Mouse (Mus musculus) kidney, postnatal 0 days (tissue): ENCODE data around the gene Mroh8. TPM values are rescaled to one million over a fixed set of nuclear protein-coding genes. Genes with fewer than 3 reads are reported as not detected.
A peak's percentile ranks its signal among the peaks of the same experiment; 100 is the strongest.

ENCODE experiments used
- ATAC-seq: fragments of 200-750 bp; cut with Nextera tagmentation; replicated peaks from 2 replicates; pipeline ENCODE4 v1.8.0; 2017; ENCODE audit warnings: low read depth, moderate number of reproducible peaks, moderate TSS enrichment, moderate library complexity; ENCODE audit not compliant: low FRiP score
- DNase-seq: peaks from one replicate; pipeline ENCODE4 v3.0.0-alpha.2; 2016; ENCODE audit warnings: low spot score
- H3K27ac ChIP-seq: fragments of 300-500 bp; sonication (generic); 2 replicates; pipeline ENCODE4 v1.5.1; 2014; ENCODE audit warnings: mild to moderate bottlenecking
- H3K27me3 ChIP-seq: fragments of 300-500 bp; sonication (generic); 2 replicates; pipeline ENCODE4 v1.6.1; 2014; ENCODE audit warnings: low read length, mixed read lengths; ENCODE audit not compliant: insufficient read depth
- H3K36me3 ChIP-seq: fragments of 300-500 bp; sonication (generic); 2 replicates; pipeline ENCODE4 v1.6.1; 2014; ENCODE audit warnings: low read length, mixed read lengths; ENCODE audit not compliant: insufficient read depth
- H3K4me1 ChIP-seq: fragments of 300-500 bp; sonication (generic); replicated peaks from 2 replicates; pipeline ENCODE4 v1.6.1; 2014; ENCODE audit warnings: antibody characterized with exemption, low read length, mixed read lengths; ENCODE audit not compliant: insufficient read depth
- H3K4me2 ChIP-seq: fragments of 300-500 bp; sonication (generic); 2 replicates; pipeline ENCODE4 v1.6.1; 2014; ENCODE audit warnings: mild to moderate bottlenecking, low read length, moderate library complexity, mixed read lengths
- H3K4me3 ChIP-seq: fragments of 300-500 bp; sonication (generic); replicated peaks from 2 replicates; pipeline ENCODE4 v1.5.1; 2014; ENCODE audit warnings: low read depth, low read length
- H3K9ac ChIP-seq: fragments of 300-500 bp; sonication (generic); 2 replicates; pipeline ENCODE4 v1.6.1; 2014; ENCODE audit warnings: low read depth, low read length
- H3K9me3 ChIP-seq: fragments of 300-500 bp; sonication (generic); replicated peaks from 2 replicates; pipeline ENCODE4 v1.6.1; 2016; ENCODE audit warnings: low read length, inconsistent platforms, mixed read lengths
- CTCF ChIP-seq: IDR thresholded peaks from 2 replicates; pipeline ENCODE4 v1.5.1; 2016; ENCODE audit warnings: antibody characterized with exemption, low read depth, mild to moderate bottlenecking, moderate library complexity
- WGBS: fragments of 180-500 bp; shearing (Covaris S2); extraction: QIAGEN DNeasy Blood & Tissue Kit; methylation state at CpG from one replicate; pipeline ENCODE4 v1.1.7; 2014; 5-methylcytosine and 5-hydroxymethylcytosine counted together
- polyA plus RNA-seq: library from polyadenylated mRNA; unstranded; fragments of >200 nt; fragmentation: Nextera tagmentation; extraction: Ambion mirVana; gene quantifications from 2 replicates; pipeline ENCODE4 v1.2.1, GENCODE M21; 2015

Gene Mroh8
- polyA plus RNA-seq, 1 experiment from 2014 or later = 0.29 TPM

DNA sequence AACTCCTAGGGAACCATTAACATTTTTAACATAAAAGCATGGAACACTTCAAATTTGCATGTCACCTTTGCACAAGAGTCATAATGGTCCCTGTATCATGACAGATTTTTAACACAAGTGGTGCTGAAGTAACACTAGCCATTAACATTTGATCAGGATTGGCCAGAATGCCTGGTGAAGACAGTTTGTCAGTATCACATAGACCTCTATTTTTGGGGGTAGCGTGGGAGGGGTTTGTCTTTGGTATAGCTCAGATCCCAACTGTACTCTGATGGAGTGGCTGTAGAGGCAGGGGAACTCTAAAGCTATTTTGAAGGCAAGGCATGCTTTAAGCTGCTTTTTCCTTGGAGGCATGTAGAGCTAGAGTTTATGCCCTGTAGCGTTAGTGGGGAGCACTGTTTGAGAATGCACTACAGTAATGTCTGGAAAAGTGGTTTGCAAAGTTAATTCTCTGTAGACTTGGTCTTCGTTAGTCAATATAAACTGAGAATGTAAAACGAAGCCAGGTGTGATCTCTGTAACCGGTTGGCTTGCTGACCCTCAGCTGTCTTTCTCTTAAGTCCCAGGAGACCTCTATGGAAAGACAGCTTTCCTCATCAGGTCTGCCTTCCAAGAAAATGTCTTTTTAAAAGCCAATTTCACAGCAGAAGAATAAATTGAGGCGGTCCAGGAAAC lies 31.8 kb upstream of the Mroh8 start:
- H3K4me2 ChIP-seq = no peak overlapping the region
- TF ChIP-seq CTCF = no peak
- no peaks in the 10 kb centered on the region for H3K27me3 ChIP-seq
- DNase-seq = no peak
- H3K36me3 ChIP-seq = peaks cover 52% of the 10 kb centered on the region
- no peaks in the 10 kb centered on the region for H3K4me1 ChIP-seq
- WGBS = 83% methylated on average over 6 of the region's 6 CpGs
- no peak for ATAC-seq
- no peak overlapping the region for H3K27ac ChIP-seq
- H3K9ac ChIP-seq = no peak overlapping the region
- H3K4me3 ChIP-seq = no peak overlapping the region
- no peaks in the 10 kb centered on the region for H3K9me3 ChIP-seq

DNA sequence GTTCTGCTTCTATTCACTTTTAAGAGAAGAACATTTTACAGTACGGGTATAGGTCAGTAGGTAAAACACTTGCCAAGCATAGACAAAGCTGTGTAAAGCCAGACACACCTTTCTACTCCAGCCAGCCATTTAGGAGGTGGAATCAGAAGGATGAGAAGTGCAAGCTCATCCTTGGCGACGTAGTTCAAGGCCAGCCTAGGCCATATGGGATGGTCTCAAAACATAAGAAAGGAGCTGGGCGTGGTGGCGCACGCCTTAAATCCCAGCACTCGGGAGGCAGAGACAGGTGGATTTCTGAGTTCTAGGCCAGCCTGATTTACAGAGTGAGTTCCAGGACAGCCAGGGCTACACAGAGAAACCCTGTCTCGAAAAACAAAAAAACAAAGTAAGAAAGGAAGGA lies 30.3 kb upstream of the Mroh8 start:
- no peak overlapping the region for H3K4me2 ChIP-seq
- WGBS = 95% methylated on average over 8 of the region's 8 CpGs
- H3K27ac ChIP-seq = no peak overlapping the region
- no peak overlapping the region for H3K4me3 ChIP-seq
- ATAC-seq (no peak), DNase-seq (no peak)
- H3K27me3 ChIP-seq = no peaks in the 10 kb centered on the region
- peaks cover 47% of the 10 kb centered on the region for H3K36me3 ChIP-seq
- no peaks in the 10 kb centered on the region for H3K4me1 ChIP-seq
- TF ChIP-seq CTCF = no peak
- no peaks in the 10 kb centered on the region for H3K9me3 ChIP-seq
- H3K9ac ChIP-seq = no peak overlapping the region

DNA sequence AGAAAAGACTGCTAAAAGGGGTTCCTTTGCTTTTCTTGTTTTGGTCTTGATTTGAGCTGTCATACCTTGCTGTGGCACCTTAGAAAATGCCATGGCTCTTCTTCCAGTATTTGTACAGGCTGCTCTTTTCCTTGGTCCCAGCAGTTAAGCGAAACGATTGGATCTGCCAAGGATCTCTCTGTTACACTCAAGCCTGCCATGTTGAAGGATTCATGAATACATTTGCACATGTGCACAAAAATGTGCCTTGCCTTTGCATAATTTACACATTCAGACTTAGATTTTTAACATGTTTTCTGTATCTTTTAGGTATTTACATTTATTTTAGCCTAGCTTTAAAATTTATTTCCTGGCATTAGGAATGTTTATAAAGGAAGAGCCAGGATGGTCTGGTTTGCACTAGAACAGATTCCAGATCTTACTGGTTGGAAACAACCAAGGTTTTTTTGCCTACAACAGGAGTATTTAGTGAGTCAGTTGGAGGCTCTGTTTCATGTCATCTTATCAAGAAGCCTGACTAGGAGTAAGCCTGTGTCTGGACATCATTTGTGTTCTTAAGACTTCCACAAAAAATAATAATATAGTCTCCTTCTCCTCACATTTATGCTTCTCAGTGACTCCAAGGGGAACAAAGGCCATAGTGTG lies 29.0 kb upstream of the Mroh8 start:
- Histone ChIP-seq H3K27ac (no peak overlapping the region), H3K36me3 (peaks cover 53% of the 10 kb centered on the region), H3K4me1 (no peaks in the 10 kb centered on the region), H3K4me2 (no peak overlapping the region), H3K4me3 (no peak overlapping the region), H3K9ac (no peak overlapping the region), H3K9me3 (no peaks in the 10 kb centered on the region), H3K27me3 (no peaks in the 10 kb centered on the region)
- DNase-seq = no peak
- TF ChIP-seq CTCF = no peak
- no peak for ATAC-seq
- WGBS = 87% methylated on average over 2 of the region's 2 CpGs

DNA sequence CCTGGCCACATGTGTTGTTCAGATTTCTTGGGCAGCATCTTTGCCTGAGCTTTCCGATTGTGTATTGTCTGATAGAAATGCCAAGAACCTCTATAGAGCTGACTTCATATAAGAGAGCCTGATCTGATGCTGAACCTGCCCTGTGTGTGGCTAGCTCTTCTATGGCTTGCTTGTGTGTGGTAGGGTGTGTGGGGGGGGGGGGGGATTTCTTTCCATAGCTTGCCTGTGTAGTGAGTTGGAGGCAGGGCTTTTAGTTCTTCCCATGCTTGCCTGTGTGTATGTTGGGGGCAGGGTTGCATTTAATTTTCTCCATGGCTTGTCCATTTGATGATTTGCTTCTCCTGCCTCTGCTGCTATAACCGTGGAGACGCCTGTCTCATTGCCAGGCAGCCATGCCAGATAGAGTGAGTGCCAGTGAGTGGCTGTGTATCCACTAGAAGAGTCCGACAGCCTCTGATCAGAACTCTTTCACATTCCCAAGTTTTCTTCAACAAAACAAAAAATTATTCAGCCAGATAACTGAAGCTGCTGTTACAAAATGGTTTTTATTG lies 28.4 kb upstream of the Mroh8 start:
- DNase-seq (no peak), ATAC-seq (no peak)
- Histone ChIP-seq H3K9me3 (no peaks in the 10 kb centered on the region), H3K36me3 (peaks cover 53% of the 10 kb centered on the region), H3K27me3 (no peaks in the 10 kb centered on the region), H3K27ac (no peak overlapping the region), H3K4me3 (no peak overlapping the region), H3K4me2 (no peak overlapping the region), H3K4me1 (no peaks in the 10 kb centered on the region), H3K9ac (no peak overlapping the region)
- 86% methylated on average over 4 of the region's 4 CpGs for WGBS
- TF ChIP-seq CTCF = no peak

DNA sequence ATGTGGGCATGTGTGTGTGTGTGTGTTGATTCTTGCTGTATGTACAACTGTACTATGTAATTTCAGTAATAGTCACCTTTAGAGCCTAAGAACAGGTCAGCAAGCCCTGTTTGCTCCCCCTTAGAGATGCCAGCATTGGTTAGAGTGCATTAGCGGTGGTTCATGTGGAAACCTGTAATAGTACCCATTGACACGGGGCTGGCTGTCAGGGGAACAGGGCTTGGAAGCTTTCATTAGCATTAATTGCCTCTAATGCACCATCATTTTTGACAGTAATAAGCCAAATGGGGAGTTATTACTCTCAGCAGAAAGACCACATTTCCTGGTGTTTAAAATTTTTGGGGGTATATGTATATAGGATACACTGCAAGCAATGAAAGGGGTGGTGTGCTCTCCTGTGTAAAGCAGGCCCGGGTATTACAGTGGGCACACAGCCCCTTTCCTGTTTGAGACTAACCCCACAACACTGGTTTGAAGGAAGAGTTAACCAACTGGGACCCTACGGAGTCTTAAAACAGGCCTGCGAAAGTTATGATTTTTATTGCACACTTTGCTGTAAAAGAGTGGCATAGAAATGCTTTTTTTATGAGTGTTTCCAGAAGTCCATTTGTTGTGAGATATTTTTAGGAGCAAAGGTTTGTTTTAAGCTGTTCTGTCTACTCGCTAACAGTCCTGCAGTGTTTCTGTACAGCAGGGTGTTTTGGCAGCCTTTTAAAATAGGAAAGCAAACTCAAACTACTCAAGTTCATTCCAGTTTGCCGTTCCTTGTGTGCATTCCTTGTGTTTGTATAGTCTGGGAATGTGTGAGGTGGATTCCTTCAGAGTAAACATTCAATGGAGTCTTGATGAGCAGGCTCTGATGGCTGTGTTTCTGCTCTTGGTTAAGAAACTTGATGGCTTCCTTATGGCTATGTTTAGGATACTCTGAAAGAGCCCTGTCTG lies 27.0 kb upstream of the Mroh8 start:
- Histone ChIP-seq H3K27me3 (no peaks in the 10 kb centered on the region), H3K27ac (no peak overlapping the region), H3K4me3 (no peak overlapping the region), H3K4me2 (no peak overlapping the region), H3K9ac (no peak overlapping the region), H3K9me3 (no peaks in the 10 kb centered on the region), H3K36me3 (peaks cover 47% of the 10 kb centered on the region; the same call in 1 of the 2 replicates), H3K4me1 (no peaks in the 10 kb centered on the region)
- DNase-seq (peak; percentile 14), ATAC-seq (no peak)
- 71% methylated on average over 7 of the region's 7 CpGs for WGBS
- no peak for TF ChIP-seq CTCF

DNA sequence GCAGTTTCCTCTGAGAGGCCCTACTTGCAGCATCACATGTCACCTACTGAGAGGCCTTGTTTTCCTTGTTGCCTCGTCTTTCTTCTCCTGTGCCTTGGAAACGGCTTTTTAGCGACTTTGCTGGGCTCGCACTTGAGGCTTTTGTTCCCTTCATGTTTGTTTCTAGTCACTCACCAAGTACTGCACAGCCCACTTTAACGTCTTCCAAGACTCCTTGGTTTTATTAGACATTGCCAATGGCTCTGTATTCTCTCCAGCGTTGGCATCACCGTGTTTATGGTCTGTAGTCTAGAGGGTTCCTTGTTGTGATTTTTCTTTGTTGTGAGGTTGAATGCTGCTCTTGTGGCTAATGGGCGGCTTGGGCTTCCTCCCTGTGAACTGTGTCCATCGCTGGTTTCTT lies 23.7 kb upstream of the Mroh8 start:
- 61% methylated on average over 9 of the region's 9 CpGs for WGBS
- no peaks in the 10 kb centered on the region for H3K9me3 ChIP-seq
- no peak for ATAC-seq

More for the DNA sequence above, 23.7 kb upstream of the Mroh8 start:
- Histone ChIP-seq H3K27me3 (no peaks in the 10 kb centered on the region), H3K4me3 (no peak overlapping the region), H3K36me3 (peaks cover 50% of the 10 kb centered on the region), H3K4me2 (no peak overlapping the region), H3K4me1 (no peaks in the 10 kb centered on the region), H3K27ac (no peak overlapping the region), H3K9ac (no peak overlapping the region)
- DNase-seq = no peak
- no peak for TF ChIP-seq CTCF
